Mouse (Mus musculus) liver, adult 2 months (tissue): ENCODE measurements around the gene Tnfrsf21.

Experiments used
- CTCF ChIP-seq: fragments of 200-500 bp; IDR thresholded peaks from 2 replicates; pipeline ENCODE4 v1.5.1; 2011; ENCODE audit warnings: low read depth, low read length, control low read depth
- POLR2A ChIP-seq: fragments of 200-500 bp; IDR thresholded peaks from 2 replicates; pipeline ENCODE4 v1.6.1; 2011; ENCODE audit warnings: low read length, control low read depth; ENCODE audit not compliant: insufficient read depth; ENCODE audit errors: extremely low read depth

DNA sequence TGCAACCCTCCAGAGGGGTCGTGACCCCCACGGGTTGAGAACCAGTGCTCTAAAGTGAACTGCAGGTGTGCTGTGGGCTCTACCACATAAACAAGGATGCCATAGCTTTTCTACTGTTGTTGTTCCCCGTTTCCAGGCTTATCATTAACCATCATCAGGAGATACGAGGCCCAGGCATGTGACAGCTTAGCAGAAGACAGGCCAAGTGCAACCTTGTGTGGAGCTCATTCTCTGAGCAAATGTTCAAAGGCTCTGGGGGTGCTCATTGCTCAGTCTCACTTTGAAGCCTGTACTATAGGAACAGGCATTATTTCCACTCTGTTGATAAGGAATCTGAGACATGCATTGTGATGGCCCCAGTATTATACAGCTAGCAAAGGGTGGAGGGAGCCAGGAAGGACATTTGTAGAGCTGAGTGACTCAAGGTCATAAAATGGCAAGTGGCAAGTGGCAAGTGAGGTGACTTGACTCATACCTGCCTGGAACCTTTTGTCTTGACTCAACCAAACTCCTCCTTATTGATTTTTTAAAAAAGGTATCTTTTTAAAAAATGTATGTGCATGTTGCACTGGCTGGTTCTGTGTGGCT lies 80.8 kb downstream of the Tnfrsf21 start:
- TF ChIP-seq POLR2A, result no peak
- TF ChIP-seq CTCF, result no peak
